Mouse (Mus musculus) intestine, embryonic 14.5 days (tissue): Measurements from ENCODE around the gene Upk2. TPM values are rescaled to one million over a fixed set of nuclear protein-coding genes. Genes with fewer than 3 reads are reported as not detected.
A peak's percentile ranks its signal among the peaks of the same experiment; 100 is the strongest.

ENCODE experiments used
- ATAC-seq: fragments of 200-750 bp; cut with Nextera tagmentation; replicated peaks from 2 replicates; pipeline ENCODE4 v1.8.0; 2017; ENCODE audit warnings: low read depth, moderate number of reproducible peaks, moderate TSS enrichment, moderate library complexity; ENCODE audit not compliant: low FRiP score, low TSS enrichment
- DNase-seq: peaks from one replicate; pipeline ENCODE4 v3.0.0-alpha.2; 2018; ENCODE audit warnings: low spot score
- H3K27ac ChIP-seq: fragments of 300-500 bp; sonication (generic); 2 replicates; pipeline ENCODE4 v1.5.1; 2014; ENCODE audit warnings: low read depth, mild to moderate bottlenecking, control low read depth
- H3K27me3 ChIP-seq: fragments of 300-500 bp; sonication (generic); replicated peaks from 2 replicates; pipeline ENCODE4 v1.6.1; 2014; ENCODE audit warnings: low read length, control low read depth; ENCODE audit not compliant: control insufficient read depth, insufficient read depth
- H3K36me3 ChIP-seq: fragments of 300-500 bp; sonication (generic); 2 replicates; pipeline ENCODE4 v1.6.1; 2014; ENCODE audit warnings: low read length, control low read depth; ENCODE audit not compliant: control insufficient read depth, insufficient read depth
- H3K4me1 ChIP-seq: fragments of 300-500 bp; sonication (generic); replicated peaks from 2 replicates; pipeline ENCODE4 v1.6.1; 2014; ENCODE audit warnings: low read length, control low read depth, mixed read lengths; ENCODE audit not compliant: control insufficient read depth, insufficient read depth
- H3K4me2 ChIP-seq: fragments of 300-500 bp; sonication (generic); 2 replicates; pipeline ENCODE4 v1.6.1; 2014; ENCODE audit warnings: low read length
- H3K4me3 ChIP-seq: fragments of 300-500 bp; sonication (generic); 2 replicates; pipeline ENCODE4 v1.5.1; 2014; ENCODE audit warnings: low read depth, low read length, control low read depth, mixed read lengths
- H3K9ac ChIP-seq: fragments of 300-500 bp; sonication (generic); 2 replicates; pipeline ENCODE4 v1.6.1; 2014; ENCODE audit warnings: mild to moderate bottlenecking, low read length
- H3K9me3 ChIP-seq: fragments of 300-500 bp; sonication (generic); 2 replicates; pipeline ENCODE4 v1.6.1; 2016; ENCODE audit warnings: low read length, control low read depth; ENCODE audit not compliant: control insufficient read depth
- WGBS: fragments of 180-500 bp; shearing (Covaris S2); extraction: QIAGEN DNeasy Blood & Tissue Kit; methylation state at CpG from one replicate; pipeline ENCODE4 v1.1.7; 2014; 5-methylcytosine and 5-hydroxymethylcytosine counted together
- polyA plus RNA-seq: library from polyadenylated mRNA; unstranded; fragments of >200 nt; fragmentation: Nextera tagmentation; extraction: Ambion mirVana; gene quantifications from 2 replicates; pipeline ENCODE4 v1.2.1, GENCODE M21; 2014

Gene Upk2
- 2.1 and 2.3 TPM in 2 replicates for polyA plus RNA-seq

GRCm38 (mm10) chr9:44454891-44455220, at the start of gene Upk2:
TSS of gene Upk2 (minus strand) at chr9:44454976.
- H3K4me2 ChIP-seq: no peak within 1 kb of the TSS
- H3K4me1 ChIP-seq: 0 out of 2 replicates have a peak, but pooled peaks cover 4% of the 10 kb centered on the region
- H3K9ac ChIP-seq: no peak within 1 kb of the TSS
- H3K36me3 ChIP-seq: no peaks in the 10 kb centered on the region
- H3K27ac ChIP-seq: no peak within 1 kb of the TSS
- no peaks in the 10 kb centered on the region for H3K9me3 ChIP-seq
- ATAC-seq (0 out of 2 replicates have a peak, but pooled peaks have one; percentile 24), DNase-seq (no peak)
- 25% methylated on average over 4 of the region's 4 CpGs for WGBS
- no peak within 1 kb of the TSS for H3K4me3 ChIP-seq
- H3K27me3 ChIP-seq: no peaks in the 10 kb centered on the region

GRCm38 (mm10) chr9:44502006-44502405, 47.2 kb upstream of the Upk2 start:
- no peak overlapping the region for H3K9ac ChIP-seq
- 5% methylated on average over 4 of the region's 4 CpGs for WGBS
- peak; percentile 95 for DNase-seq
- peaks cover 43% of the 10 kb centered on the region for H3K36me3 ChIP-seq
- no peak; the same call in 1 of the 2 replicates for ATAC-seq
- H3K9me3 ChIP-seq: no peaks in the 10 kb centered on the region
- 0 out of 2 replicates have a peak overlapping the region, but pooled peaks have one; percentile 1 for H3K4me2 ChIP-seq
- H3K4me3 ChIP-seq: no peak overlapping the region
- peaks cover 43% of the 10 kb centered on the region for H3K4me1 ChIP-seq
- H3K27ac ChIP-seq: no peak overlapping the region
- no peaks in the 10 kb centered on the region for H3K27me3 ChIP-seq

GRCm38 (mm10) chr9:44501206-44501879, 46.6 kb upstream of the Upk2 start:
- H3K9ac ChIP-seq: no peak overlapping the region
- peak overlapping the region; percentile 1; the same call in 1 of the 2 replicates for H3K4me2 ChIP-seq
- 59% methylated on average over 10 of the region's 10 CpGs for WGBS
- ATAC-seq (no peak), DNase-seq (no peak)
- H3K27ac ChIP-seq: no peak overlapping the region
- H3K36me3 ChIP-seq: peaks cover 36% of the 10 kb centered on the region
- peaks cover 50% of the 10 kb centered on the region for H3K4me1 ChIP-seq
- H3K27me3 ChIP-seq: no peaks in the 10 kb centered on the region
- no peaks in the 10 kb centered on the region for H3K9me3 ChIP-seq
- H3K4me3 ChIP-seq: no peak overlapping the region

GRCm38 (mm10) chr9:44500638-44501175, 45.9 kb upstream of the Upk2 start:
- peak overlapping the region; percentile 93 for H3K4me2 ChIP-seq
- 52% methylated on average over 8 of the region's 8 CpGs for whole genome bisulfite sequencing
- peak overlapping the region; percentile 48; the same call in 1 of the 2 replicates for H3K4me3 ChIP-seq
- DNase-seq (no peak), ATAC-seq (no peak)
- H3K4me1 ChIP-seq: peaks cover 50% of the 10 kb centered on the region
- H3K9ac ChIP-seq: no peak overlapping the region
- no peaks in the 10 kb centered on the region for H3K27me3 ChIP-seq
- peak overlapping the region; percentile 92; the same call in 1 of the 2 replicates for H3K27ac ChIP-seq
- peaks cover 30% of the 10 kb centered on the region for H3K36me3 ChIP-seq
- no peaks in the 10 kb centered on the region for H3K9me3 ChIP-seq

GRCm38 (mm10) chr9:44500163-44500533, 45.4 kb upstream of the Upk2 start:
- Histone ChIP-seq H3K4me3 (peak overlapping the region; percentile 48), H3K27me3 (no peaks in the 10 kb centered on the region), H3K36me3 (peaks cover 24% of the 10 kb centered on the region), H3K4me2 (peak overlapping the region; percentile 93), H3K9ac (no peak overlapping the region), H3K27ac (peak overlapping the region; percentile 92; the same call in 1 of the 2 replicates), H3K9me3 (no peaks in the 10 kb centered on the region), H3K4me1 (peaks cover 54% of the 10 kb centered on the region)
- DNase-seq (no peak), ATAC-seq (no peak)
- WGBS: 24% methylated on average over 5 of the region's 5 CpGs

GRCm38 (mm10) chr9:44499356-44500162, 44.8 kb upstream of the Upk2 start:
- peak overlapping the region; percentile 34 for H3K9ac ChIP-seq
- WGBS: 7% methylated on average over 20 of the region's 20 CpGs
- ATAC-seq (peak; percentile 12; the same call in 1 of the 2 replicates), DNase-seq (peak; percentile 75)
- H3K27ac ChIP-seq: peak overlapping the region; percentile 92
- peaks cover 55% of the 10 kb centered on the region for H3K4me1 ChIP-seq
- H3K4me2 ChIP-seq: peak overlapping the region; percentile 93
- H3K27me3 ChIP-seq: no peaks in the 10 kb centered on the region
- H3K4me3 ChIP-seq: peak overlapping the region; percentile 48
- no peaks in the 10 kb centered on the region for H3K9me3 ChIP-seq
- H3K36me3 ChIP-seq: peaks cover 22% of the 10 kb centered on the region

- H3K36me3 ChIP-seq: peaks cover 22% of the 10 kb centered on the region
- H3K27ac ChIP-seq: peak overlapping the region; percentile 92
- DNase-seq (peak; percentile 90), ATAC-seq (peak; percentile 73)
- peaks cover 64% of the 10 kb centered on the region for H3K4me1 ChIP-seq
- H3K4me2 ChIP-seq: peak overlapping the region; percentile 93
- peak overlapping the region; percentile 48 for H3K4me3 ChIP-seq
- peak overlapping the region; percentile 31 for H3K9ac ChIP-seq
- H3K9me3 ChIP-seq: no peaks in the 10 kb centered on the region
- H3K27me3 ChIP-seq: no peaks in the 10 kb centered on the region
- under 1% methylated on average over 59 of the region's 59 CpGs for WGBS
Observed at GRCm38 (mm10) chr9:44498421-44499355, 43.9 kb upstream of the Upk2 start.
